Mouse (Mus musculus) gonadal fat pad, adult 2 months (tissue): ENCODE measurements around the gene Col4a2. TPM values are rescaled to one million over a fixed set of nuclear protein-coding genes. Genes with fewer than 3 reads are reported as not detected.
"Not testable (repeated sequence)": the region's sequence is repeated elsewhere in the genome, so short reads cannot be mapped to it uniquely, and the experiment has no call there.

Experiments
- DNase-seq: peaks from one replicate; pipeline ENCODE4 v3.0.0-alpha.2; 2012; ENCODE audit warnings: low read depth
- polyA plus RNA-seq: library from polyadenylated mRNA; depleted of rRNA; stranded (reverse); fragments of >200 nt; gene quantifications from 2 replicates; pipeline ENCODE4 v1.2.3, GENCODE M21; 2012; rRNA removed

Col4a2 gene
- polyA plus RNA-seq, 1 experiment = 239 TPM

DNA sequence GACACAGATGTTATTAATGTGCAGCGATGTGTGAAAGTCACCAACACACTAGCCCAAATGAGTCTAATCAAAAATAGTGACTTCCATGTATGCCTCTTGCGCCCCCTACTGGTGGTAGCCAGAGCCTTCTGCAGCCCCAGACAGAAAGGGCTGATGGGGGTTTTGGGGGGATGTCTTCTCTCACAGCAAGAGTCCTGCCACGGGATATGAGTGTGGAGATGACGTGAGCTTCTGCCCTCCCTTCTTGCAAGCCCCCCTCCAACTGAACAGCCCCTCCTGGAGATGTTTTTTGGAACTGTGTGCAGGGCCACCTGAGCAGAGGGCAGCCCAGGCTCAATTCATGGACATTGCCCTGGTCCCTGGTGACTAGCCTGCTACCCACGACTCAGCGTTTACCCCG, 173.5 kb downstream of the Col4a2 start:
- DNase-seq = no peak

DNA sequence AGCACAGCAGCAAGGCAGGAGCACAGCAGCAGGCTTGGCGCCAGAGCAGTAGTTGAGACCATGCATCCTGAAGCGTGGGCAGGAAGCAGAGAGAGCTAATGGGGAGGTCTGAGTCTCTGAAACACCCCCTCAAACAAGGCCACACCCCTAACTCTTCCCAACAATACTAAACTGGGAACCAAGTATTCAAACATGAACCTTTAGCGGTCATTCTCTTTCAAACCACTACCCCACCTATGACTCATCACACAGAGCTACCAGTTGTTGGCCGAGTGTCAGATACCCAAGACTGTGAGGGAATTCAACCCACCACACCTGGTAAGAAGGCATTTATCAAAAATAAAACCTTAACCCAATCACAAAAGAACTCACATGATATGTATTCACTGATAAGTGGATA, 174.6 kb downstream of the Col4a2 start:
- no peak for DNase-seq

DNA sequence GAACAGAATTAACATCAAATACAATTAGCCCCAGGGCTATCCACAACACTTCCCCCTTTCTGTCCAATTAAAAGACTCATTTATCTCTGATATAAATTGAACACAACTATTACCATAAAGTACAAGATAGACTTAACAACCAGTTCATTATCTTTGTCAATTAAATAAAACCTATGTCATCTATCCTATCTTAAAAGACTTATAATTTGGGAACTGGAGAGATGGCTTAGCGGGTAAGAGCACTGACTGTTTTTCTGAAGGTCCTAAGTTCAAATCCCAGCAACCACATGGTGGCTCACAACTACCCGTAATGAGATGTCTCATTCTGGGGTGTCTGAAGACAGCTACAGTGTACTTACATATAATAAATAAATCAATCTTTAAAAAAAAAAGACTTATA, 179.7 kb downstream of the Col4a2 start:
- DNase-seq = not testable (repeated sequence)

DNA sequence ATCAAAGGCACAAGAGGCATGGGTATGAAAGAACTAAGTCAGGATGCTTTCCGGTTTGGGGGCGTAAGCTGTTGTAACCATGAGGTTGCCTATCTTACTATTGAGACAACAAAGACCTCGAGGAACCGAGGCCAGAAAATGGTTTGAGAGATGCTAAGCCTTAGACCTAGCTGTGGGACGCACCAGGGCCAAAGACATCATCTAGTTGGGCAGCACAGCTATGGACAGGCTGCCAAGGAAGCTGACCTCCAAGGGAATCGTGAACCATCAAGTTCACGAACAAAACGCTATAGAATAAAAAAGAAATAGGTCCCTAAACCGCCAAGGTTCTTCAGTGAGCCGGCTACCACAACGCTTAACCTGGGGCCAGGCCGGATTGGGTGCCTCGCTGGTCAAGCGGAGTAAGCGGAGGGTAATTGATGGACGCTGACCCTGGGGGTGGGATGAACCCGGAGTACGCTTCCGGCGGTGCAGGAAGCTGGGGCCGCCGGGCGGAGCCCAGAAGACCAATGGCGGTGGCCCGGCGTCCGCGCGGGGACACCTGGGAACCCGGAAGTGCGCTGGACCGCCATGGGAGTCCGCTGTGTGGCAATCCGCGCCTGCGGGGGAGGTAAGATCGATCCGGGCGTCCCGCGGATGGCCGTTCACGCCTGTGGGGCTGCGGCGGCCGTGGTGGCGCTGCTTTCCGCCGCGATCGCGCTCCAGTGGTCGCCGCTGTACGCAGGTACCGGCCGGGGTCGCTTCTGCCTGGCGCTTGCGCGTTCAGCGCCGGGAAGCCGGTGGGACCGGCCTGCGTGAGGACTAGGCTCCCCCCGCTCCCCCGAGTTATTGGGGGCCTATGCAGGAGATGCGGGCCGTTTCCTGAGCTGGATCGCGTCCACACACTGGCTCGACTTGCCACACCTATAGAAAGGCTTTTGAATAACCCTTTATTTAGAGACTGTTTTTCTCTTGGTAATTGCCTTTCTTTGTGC, 184.7 kb downstream of the Col4a2 start, which contains the start of gene Naxd:
Gene Naxd, plus strand, starts transcription at position 490 of the 974 bp plus-strand sequence.
- DNase-seq = no peak

DNA sequence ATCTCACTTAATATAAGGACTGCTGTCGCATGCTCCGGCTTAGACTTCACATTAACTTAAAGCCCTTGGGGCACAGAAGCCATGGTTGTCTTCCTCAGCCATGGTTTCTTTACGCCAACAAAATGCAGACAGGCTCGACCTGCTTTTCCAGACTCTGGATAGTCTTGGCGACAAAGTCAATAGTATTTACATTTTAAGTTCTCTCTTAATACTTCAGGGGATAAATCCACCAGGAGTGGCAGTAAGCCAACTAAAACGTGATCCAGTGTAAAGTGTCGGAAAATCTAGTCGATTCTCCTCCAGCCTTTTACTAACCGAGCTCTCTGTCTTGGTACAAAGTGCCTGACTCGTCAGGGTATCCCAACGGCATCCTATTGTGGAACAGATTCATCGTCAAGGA, 185.7 kb downstream of the Col4a2 start:
- DNase-seq = no peak

Other genes starting within 250 kb of the Col4a2 start
- gene Col4a1, start within 50 bp of the Col4a2 start, polyA plus RNA-seq = 368 and 759 TPM in 2 replicates
- gene Rab20, start 165.9 kb downstream of the Col4a2 start, polyA plus RNA-seq = 39.1 and 46.9 TPM in 2 replicates
- 186 and 189 TPM in 2 replicates for gene Naxd, start 184.7 kb downstream of the Col4a2 start, polyA plus RNA-seq
- gene Cars2, start 238.0 kb downstream of the Col4a2 start, polyA plus RNA-seq = 36.2 and 39.0 TPM in 2 replicates
- 16.2 and 21.7 TPM in 2 replicates for gene Ing1, start 242.8 kb downstream of the Col4a2 start, polyA plus RNA-seq